Mouse (Mus musculus) Patski (cell line): ENCODE results near the gene Dnajb5. TPM values are rescaled to one million over a fixed set of nuclear protein-coding genes. Genes with fewer than 3 reads are reported as not detected.
A peak's percentile ranks its signal among the peaks of the same experiment; 100 is the strongest.

Experiments
- ATAC-seq: fragments of 100-300 bp; one replicate; pipeline ENCODE4 v1.8.0; 2021
- CTCF ChIA-PET: fragments of 350-600 bp; sonication (Branson Sonifier 250); formaldehyde crosslinking; loops from one replicate; lab custom pipeline; 2022; ENCODE audit warnings: inconsistent platforms; lab: Charles Lee
- POLR2A ChIA-PET: fragments of 350-600 bp; sonication (Branson Sonifier 250); formaldehyde crosslinking; loops from one replicate; lab custom pipeline; 2022; ENCODE audit warnings: antibody characterized with exemption, inconsistent platforms; lab: Charles Lee
- DNase-seq: peaks from one replicate; pipeline ENCODE4 v3.0.0-alpha.2; 2011; ENCODE audit warnings: low read depth, low spot score
- H3K27me3 ChIP-seq: fragments of 371-371 bp; one replicate; pipeline ENCODE4 v1.5.1; 2021
- CTCF ChIP-seq: fragments of 100-300 bp; IDR thresholded peaks from one replicate; pipeline ENCODE4 v1.5.1; 2021
- in situ Hi-C: fragments of 300-500 bp; cut with MboI; formaldehyde crosslinking; loops from 3 replicates; pipeline ENCODE4 v1.11.1; 2018; ENCODE audit warnings: low pct_unique_long_range_greater_than_20kb, mixed read lengths
- polyA plus RNA-seq: library from polyadenylated mRNA; unstranded; gene quantifications from one replicate; pipeline ENCODE4 v1.2.3, GENCODE M21; 2021

Dnajb5 gene
- polyA plus RNA-seq, 1 experiment from 2014 or later = 8.5 TPM

GRCm38 (mm10) chr4:42953435-42954094 lies 4.0 kb downstream of the Dnajb5 start:
- CTCF ChIA-PET = interaction anchor here (1.1 to 2.6 kb wide), 6 partner anchors 8 to 73 kb away, joined by 3 to 15 read pairs (median 6); no protein-coding TSS in a partner anchor
- DNase-seq (no peak), ATAC-seq (no peak)
- in situ Hi-C loops = no loop called here
- no peak for TF ChIP-seq CTCF
- no peaks in the 10 kb centered on the region for H3K27me3 ChIP-seq
- POLR2A ChIA-PET = no interaction called here

DNA sequence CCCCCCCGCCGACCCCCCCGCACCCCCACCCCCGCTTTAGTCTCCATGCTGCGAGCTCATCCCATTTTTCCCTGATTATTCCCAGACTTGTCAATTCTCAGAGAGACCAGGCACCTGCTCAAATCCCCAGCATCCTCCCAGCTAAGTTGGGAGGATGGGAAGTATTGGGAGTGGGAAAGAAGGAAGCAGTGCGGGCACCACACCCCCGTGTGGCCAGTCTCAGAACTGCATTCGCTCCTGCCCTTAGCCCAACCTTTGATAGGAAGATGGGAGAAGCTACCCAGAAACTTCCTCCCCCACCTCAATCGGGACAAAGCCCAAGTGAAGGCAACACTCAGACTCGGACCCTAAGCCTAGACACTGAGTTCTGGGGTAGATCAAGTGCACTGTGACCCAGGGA lies 4.7 kb downstream of the Dnajb5 start:
- ATAC-seq = no peak
- no peak for DNase-seq
- ChIA-PET CTCF (interaction anchor here (1.1 to 2.6 kb wide), 6 partner anchors 9 to 73 kb away, joined by 3 to 15 read pairs (median 6); no protein-coding TSS in a partner anchor), POLR2A (no interaction called here)
- in situ Hi-C loops = no loop called here
- TF ChIP-seq CTCF = no peak
- H3K27me3 ChIP-seq = no peaks in the 10 kb centered on the region

- in situ Hi-C loops = no loop called here
- DNase-seq = no peak
- no peak for ATAC-seq
- no peak for TF ChIP-seq CTCF
- CTCF ChIA-PET = interaction anchor here (1.5 to 2.6 kb wide), 4 partner anchors 8 to 74 kb away, joined by 3 to 15 read pairs (median 10); no protein-coding TSS in a partner anchor
- H3K27me3 ChIP-seq = no peaks in the 10 kb centered on the region
- POLR2A ChIA-PET = no interaction called here
These were observed 5.6 kb downstream of the Dnajb5 start for GRCm38 (mm10) chr4:42955200-42955599.

GRCm38 (mm10) chr4:42956581-42956980 lies 7.0 kb downstream of the Dnajb5 start:
- CTCF ChIA-PET = no interaction called here

DNA sequence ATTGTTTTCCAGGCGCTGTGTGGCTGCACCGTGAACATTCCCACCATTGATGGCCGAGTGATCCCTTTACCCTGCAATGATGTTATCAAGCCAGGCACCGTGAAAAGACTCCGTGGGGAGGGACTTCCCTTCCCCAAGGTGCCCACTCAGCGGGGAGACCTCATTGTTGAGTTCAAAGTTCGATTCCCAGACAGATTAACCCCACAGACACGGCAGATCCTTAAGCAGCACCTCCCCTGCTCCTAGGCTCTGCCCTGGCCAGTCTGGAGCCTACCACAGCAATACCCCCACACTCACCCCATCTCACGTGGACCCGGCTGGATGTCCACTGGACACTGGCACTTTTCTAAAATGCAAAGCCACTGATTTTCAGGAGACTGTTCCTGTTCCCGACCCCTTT lies 7.7 kb downstream of the Dnajb5 start:
- ATAC-seq = no peak
- DNase-seq = no peak
- TF ChIP-seq CTCF = no peak
- in situ Hi-C loops = no loop called here
- POLR2A ChIA-PET = no interaction called here
- no peaks in the 10 kb centered on the region for H3K27me3 ChIP-seq
- CTCF ChIA-PET = no interaction called here

More at GRCm38 (mm10) chr4:42956581-42956980, 7.0 kb downstream of the Dnajb5 start:
- H3K27me3 ChIP-seq = no peaks in the 10 kb centered on the region
- ATAC-seq (no peak), DNase-seq (no peak)
- TF ChIP-seq CTCF = no peak
- POLR2A ChIA-PET = no interaction called here
- in situ Hi-C loops = no loop called here

DNA sequence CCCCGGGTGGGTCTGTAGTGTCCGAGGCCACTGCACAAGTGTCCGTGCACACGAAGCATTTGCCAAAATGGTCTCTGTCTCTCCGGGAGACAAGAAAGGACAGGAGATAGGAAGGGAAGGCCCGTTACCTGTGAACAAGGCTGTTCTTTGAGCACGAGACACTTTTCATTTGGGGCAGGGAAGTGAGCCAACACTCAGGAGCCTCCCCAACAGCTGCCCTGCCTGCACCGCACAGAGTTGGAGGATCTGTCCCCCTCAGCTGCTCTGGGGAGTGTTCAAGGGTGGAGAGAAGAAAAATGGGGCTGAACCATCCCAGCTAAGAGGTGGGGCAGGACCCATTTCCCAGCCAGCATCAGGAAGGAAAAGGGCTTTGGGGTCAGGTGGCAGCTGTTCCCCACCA lies 8.4 kb downstream of the Dnajb5 start:
- in situ Hi-C loops = no loop called here
- ChIA-PET POLR2A (no interaction called here), CTCF (no interaction called here)
- DNase-seq (no peak), ATAC-seq (no peak)
- no peaks in the 10 kb centered on the region for H3K27me3 ChIP-seq
- TF ChIP-seq CTCF = no peak

GRCm38 (mm10) chr4:42958942-42959341 lies 9.3 kb downstream of the Dnajb5 start:
- no peak for TF ChIP-seq CTCF
- POLR2A ChIA-PET = no interaction called here
- CTCF ChIA-PET = interaction anchor here (0.8 kb wide), 1 partner anchor 13 kb away, joined by 3 read pairs; no protein-coding TSS in a partner anchor
- DNase-seq (no peak), ATAC-seq (no peak)
- H3K27me3 ChIP-seq = no peaks in the 10 kb centered on the region
- in situ Hi-C loops = no loop called here

DNA sequence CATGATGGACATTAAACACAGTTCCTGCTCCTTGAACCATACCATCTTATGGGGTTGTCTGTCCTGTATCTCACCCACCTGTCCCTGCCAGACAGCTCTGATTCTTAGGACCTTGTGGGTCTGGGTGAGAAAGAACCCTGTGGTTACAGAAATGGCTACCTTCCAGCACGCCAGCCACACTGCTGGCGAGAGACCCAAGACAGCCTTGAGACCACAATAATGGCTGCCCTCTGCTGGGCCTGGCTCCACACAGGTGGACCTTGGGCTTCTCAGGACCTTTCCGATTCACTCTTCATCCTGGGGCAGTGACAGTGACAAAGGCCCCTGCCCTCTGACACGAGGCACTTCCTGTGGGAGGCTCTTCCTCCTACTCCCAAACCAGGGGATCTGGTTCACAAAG lies 9.8 kb downstream of the Dnajb5 start:
- DNase-seq (no peak), ATAC-seq (no peak)
- POLR2A ChIA-PET = no interaction called here
- CTCF ChIA-PET = no interaction called here
- H3K27me3 ChIP-seq = no peaks in the 10 kb centered on the region
- TF ChIP-seq CTCF = no peak
- in situ Hi-C loops = no loop called here

- no peak for ATAC-seq
These were observed 12.0 kb downstream of the Dnajb5 start for GRCm38 (mm10) chr4:42961592-42961991.

DNA sequence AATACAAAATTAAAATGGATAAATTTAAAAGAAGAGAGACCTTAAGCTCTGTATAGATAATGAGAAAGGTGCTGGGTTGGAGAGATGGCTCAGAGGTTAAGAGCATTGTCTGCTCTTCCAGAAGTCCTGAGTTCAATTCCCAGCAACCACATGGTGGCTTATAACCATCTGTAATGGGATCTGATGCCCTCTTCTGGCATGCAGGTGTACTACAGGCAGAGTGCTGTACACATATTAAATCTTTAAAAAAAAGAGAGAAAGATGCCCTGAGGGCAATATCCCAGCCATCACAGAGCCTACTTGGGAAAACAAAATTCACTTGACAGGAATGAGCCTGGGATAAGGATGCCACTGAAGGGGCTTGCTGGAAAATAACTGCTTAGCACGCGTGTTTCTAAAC lies 13.9 kb downstream of the Dnajb5 start:
- ChIA-PET POLR2A (no interaction called here), CTCF (interaction anchor here (1.2 to 3.1 kb wide), 7 partner anchors 9 to 21 kb away, joined by 3 to 25 read pairs (median 8); partner anchors contain the start of gene Dnajb5)
- in situ Hi-C loops = loop anchor here (5.0 kb wide), 1 partner anchor 86 kb away; no protein-coding TSS in a partner anchor
- no peak for ATAC-seq
- no peaks in the 10 kb centered on the region for H3K27me3 ChIP-seq
- TF ChIP-seq CTCF = peak; percentile 54
- DNase-seq = no peak

More at GRCm38 (mm10) chr4:42961592-42961991, 12.0 kb downstream of the Dnajb5 start:
- H3K27me3 ChIP-seq = no peaks in the 10 kb centered on the region
- CTCF ChIA-PET = interaction anchor here (0.8 to 3.1 kb wide), 6 partner anchors 10 to 83 kb away, joined by 3 to 25 read pairs (median 10); partner anchors contain the start of gene Dnajb5
- peak; percentile 68 for TF ChIP-seq CTCF
- POLR2A ChIA-PET = no interaction called here
- no peak for DNase-seq
- in situ Hi-C loops = loop anchor here (5.0 kb wide), 1 partner anchor 84 kb away; no protein-coding TSS in a partner anchor
